Mouse (Mus musculus): ENCODE results near the gene Syt7.

Syt7 gene

GRCm38 (mm10) chr19:10387660-10388059 is 1.2 kb upstream of the Syt7 start:
- in situ Hi-C loops (cut with MseI, MboI) = loop anchor here in 1 of 2 experiments (5.0 kb wide), 1 partner anchor 40 kb away; no protein-coding TSS in a partner anchor

- in situ Hi-C loops (cut with MseI, MboI) = loop anchor here in 1 of 2 experiments (5.0 kb wide), 1 partner anchor 42 kb away; no protein-coding TSS in a partner anchor
These were observed 655 bp downstream of the Syt7 start for GRCm38 (mm10) chr19:10389391-10390098.

DNA sequence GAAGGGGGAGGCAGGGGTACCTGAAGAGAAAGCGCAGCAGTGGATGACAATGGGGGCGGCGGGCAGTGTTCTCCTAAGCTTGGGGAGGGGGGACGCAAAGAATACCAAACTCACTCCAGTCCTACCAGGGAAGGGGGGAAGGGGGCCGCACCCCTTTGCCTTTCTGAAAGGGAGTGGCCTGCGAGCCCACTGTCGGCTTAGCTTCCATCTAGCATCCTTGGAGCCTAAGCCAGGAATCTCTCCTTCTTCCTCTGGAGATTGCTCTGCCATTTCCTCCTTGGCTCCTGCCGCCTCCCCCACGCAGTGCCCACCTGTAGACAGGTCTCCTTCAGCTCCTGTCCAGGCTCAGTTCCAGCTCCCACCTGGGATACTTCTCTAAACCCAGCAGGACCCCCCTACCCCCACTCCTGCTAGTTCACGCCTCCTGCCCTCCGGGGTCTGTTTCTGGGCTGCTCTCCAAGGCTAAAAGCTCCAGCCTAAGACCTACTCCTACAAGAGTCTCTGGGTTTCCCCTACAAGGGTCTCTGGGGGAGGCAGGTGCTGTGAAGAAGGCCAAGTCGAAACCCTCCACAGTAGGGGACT is 1.3 kb downstream of the Syt7 start:
- in situ Hi-C loops (cut with MseI, MboI) = no loop called here

- in situ Hi-C loops (cut with MseI, MboI) = no loop called here
These were observed 2.1 kb downstream of the Syt7 start for GRCm38 (mm10) chr19:10391028-10391427.

GRCm38 (mm10) chr19:10391995-10392394 is 3.1 kb downstream of the Syt7 start:
- in situ Hi-C loops (cut with MseI, MboI) = no loop called here

DNA sequence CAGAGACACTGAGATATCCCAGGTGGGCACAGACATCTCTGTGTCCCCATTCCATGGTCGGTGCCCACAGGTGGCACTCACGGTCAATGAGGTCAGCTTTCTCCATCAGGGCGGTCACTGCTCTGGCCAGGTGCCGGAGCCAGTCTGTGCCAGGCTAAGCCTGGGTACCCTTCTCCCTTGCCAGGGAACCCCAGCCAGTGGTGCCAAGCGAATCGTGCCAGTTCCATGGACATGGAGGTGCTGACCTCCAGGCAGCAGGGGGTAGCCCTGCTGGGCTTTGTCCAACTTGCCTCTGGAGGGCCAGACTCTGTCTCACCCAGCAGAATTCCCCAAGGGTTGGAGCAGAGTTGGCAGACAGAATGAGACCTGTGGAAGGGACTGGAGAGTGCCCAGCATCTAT is 4.6 kb downstream of the Syt7 start:
- in situ Hi-C loops (cut with MseI, MboI) = no loop called here

- in situ Hi-C loops (cut with MseI, MboI) = no loop called here
These were observed 5.1 kb downstream of the Syt7 start for GRCm38 (mm10) chr19:10393874-10394500.

DNA sequence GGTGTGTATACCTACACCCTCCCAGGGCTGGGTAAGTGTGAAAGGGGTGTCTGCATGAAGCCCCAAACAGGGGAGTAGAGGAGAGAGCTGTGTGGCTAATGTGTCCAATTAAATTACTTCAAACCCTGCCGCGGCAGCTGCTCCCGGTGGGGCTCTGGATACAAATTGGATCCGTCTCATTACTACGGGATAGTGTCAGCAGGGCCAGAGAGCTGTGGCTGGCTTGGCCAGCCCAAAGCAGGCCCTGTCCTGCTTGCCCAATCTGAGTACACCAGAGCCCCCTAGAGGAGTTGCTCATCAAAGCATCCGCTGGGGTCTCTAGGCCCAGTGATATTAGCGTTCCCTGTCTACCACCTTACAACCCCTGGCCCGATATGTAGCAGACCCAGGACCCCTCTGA is 6.3 kb downstream of the Syt7 start:
- in situ Hi-C loops (cut with MseI, MboI) = loop anchor here in 1 of 2 experiments (5.0 kb wide), 1 partner anchor 58 kb away; no protein-coding TSS in a partner anchor

DNA sequence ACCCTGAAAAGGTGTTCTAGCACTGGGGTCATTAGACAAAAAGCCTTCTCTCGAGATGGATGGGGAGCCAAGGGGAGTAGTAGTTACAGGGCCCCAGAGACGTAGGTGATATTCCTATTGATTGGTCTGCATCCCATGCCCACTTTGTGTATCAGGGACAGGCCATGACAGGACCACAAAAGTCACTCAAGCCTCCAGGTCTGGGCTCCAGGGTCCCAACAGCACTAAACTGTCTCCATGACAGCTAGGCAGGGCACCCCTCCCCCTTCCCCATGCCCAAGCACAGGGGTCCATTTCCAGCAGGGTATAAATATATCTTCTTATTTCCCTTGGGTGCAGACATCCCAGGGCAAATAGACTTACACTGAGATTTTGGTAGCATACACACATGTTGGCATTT is 8.1 kb downstream of the Syt7 start:
- in situ Hi-C loops (cut with MseI, MboI) = loop anchor here in 1 of 2 experiments (5.0 kb wide), 1 partner anchor 60 kb away; no protein-coding TSS in a partner anchor

DNA sequence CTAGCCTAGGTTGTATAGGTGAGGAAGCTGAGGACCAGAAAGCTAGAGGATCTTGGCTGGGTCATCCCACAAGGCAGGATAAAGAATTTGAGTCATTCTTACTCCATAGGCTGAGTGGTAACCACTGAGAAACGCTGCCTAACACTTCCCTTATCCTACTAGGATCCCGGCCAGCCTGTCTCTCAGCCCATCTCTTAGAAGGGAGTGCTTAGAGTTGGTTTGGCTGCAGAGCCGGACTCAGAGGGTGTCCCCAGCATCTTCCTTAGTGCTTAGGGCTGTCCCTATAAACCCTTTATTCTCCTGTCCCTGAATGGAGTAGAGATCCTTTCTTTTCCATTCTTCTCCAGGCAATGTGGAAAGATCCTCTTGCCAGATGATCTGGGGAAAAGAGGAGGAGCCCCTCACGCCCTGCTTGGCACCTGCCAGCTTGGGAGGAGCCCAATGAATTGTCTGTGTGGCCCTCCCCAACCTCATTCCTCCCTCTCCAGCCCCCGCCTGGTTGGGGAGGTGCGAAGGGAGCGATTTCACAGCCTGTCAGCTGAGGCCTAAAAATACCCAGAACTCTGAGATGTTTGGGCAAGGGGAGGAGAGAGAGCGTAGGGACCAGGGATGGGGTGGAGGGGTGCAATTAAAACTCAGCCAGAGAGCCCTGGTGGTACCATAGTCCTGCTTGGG is 8.7 kb downstream of the Syt7 start:
- in situ Hi-C loops (cut with MseI, MboI) = loop anchor here in 1 of 2 experiments (5.0 kb wide), 1 partner anchor 60 kb away; no protein-coding TSS in a partner anchor

GRCm38 (mm10) chr19:10398296-10398695 is 9.4 kb downstream of the Syt7 start:
- in situ Hi-C loops (cut with MseI, MboI) = loop anchor here in 1 of 2 experiments (5.0 kb wide), 1 partner anchor 61 kb away; no protein-coding TSS in a partner anchor

DNA sequence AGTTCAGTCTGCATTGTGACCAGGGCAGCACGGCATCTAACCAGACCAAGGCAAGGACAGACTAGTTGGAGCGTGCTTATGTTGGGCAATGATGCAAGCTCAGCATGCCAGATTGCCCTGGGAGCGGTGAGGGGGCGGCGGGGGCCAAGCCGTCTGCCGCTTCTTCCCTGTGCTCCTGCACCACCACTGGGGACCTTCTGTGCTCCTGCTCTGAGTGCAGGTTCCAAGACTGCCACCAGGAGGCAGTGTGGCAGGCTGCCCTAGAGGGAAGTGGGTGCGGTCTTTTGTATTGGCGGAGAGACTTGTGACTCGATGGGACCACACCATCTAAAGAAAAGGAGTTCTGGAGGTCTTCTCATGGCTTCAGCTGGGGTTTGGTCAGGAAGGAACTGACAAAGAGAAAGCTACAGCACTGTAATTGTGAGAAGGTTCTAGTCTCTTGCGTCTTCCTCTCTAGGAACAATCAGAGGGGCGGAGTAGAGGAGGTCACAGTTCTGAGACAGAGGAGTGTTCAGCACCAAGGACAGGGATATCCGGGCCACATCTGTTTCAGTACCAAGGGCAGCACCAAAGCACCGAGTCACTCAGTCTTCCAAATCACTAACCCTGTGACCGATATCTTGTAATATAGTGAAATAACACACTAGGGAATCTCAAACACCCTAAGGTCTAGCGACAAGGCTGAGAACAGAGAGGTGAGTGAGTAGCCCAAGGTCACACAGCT is 14.0 kb downstream of the Syt7 start:
- in situ Hi-C loops (cut with MseI, MboI) = no loop called here

DNA sequence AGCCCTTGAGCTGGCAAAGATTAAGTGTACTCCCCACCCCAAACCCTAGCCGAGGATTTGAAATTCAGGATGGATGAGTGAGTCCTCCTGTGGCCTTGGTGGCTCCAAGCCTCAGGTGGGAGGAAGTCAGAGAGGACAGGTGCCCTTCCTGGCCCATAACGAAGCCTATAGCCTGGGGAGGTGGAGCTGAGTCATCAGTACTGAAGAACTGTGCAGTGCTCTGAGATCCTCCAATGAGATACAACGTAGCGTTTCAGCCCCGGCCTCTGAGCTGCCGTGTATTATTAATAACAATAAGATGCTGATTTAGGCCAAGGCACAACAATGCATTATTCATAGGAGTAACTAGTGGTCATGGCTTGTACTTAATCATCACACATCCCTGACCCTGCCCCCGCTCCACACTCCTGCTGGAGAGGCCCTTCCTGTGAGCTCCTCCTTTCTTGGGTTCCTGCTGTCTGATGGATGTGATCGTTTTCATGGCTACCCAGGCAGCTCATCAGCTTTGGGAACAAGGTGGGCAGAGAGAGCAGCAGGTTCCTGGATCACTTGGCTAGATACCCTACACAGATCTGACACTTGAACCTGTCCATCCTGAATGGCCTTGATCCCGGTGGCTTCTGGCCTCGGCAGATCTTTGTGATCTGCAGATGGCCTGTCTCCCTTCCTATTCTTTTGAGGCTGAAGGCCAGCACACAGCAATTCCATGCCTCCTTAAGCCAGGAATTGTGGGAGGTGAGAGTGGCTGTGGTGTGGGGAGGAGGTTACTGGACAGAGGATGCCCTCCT is 14.9 kb downstream of the Syt7 start:
- in situ Hi-C loops (cut with MseI, MboI) = no loop called here

GRCm38 (mm10) chr19:10404424-10404823 is 15.5 kb downstream of the Syt7 start:
- in situ Hi-C loops (cut with MseI, MboI) = no loop called here

- in situ Hi-C loops (cut with MseI, MboI) = no loop called here
These were observed 16.0 kb downstream of the Syt7 start for GRCm38 (mm10) chr19:10404911-10405310.

GRCm38 (mm10) chr19:10413701-10414242 is 24.9 kb downstream of the Syt7 start:
- in situ Hi-C loops (cut with MseI, MboI) = no loop called here

- in situ Hi-C loops (cut with MseI, MboI) = no loop called here
These were observed 26.6 kb downstream of the Syt7 start for GRCm38 (mm10) chr19:10415508-10415907.

DNA sequence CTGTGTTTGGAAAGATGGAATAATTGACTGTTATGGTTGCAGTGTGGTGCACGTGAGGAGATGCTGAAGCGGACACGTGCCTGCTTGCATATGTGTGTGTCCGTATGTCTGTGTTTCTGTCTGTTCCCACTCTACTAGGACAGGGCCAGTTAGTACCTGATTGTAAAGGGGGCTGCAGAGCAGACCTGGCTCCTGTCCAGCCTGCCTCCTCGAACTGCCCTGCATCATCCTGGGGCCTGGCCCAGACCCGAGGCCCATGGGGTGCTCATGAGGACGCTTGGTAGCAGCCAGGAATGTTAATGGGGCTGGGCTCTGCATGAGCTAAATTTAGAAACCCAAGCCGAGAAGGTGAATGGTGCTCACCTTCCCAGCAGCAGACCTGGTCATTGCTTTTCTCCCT is 28.0 kb downstream of the Syt7 start:
- in situ Hi-C loops (cut with MseI, MboI) = no loop called here

GRCm38 (mm10) chr19:10417436-10417835 is 28.5 kb downstream of the Syt7 start:
- in situ Hi-C loops (cut with MseI, MboI) = no loop called here

Measured in mouse trophoblast stem cell (cell line).